Mouse (Mus musculus): Measurements from ENCODE around the gene Vars2.

DNA sequence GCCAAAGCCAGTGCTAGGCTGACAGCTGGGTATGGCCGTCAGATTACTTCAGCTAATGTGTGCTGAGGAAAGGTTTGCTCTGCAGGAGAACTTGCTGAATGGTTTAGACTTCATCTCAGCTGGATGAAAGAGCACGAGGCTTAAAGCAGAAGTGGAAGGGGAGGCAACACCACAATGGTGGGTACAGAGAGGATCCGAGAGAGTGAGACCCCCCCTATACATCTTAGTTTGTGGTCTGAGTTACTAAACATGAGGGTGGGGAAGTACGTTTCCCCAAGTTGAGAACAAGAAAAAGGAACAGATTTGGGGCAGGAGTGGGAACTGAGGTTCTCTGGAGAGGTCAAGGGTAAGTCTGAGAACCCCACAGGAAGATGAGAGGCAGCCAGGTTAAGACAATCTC, 25.0 kb upstream of the Vars2 start:
- TF ChIP-seq CTCF (IDR thresholded peaks at IDR 0.05; ENCODE audit: insufficient read depth, low read length) (no peak), POLR2A (IDR thresholded peaks at IDR 0.05; ENCODE audit: borderline replicate concordance, extremely low read depth, low read depth, low read length) (no peak)

All from lung, adult 2 months (tissue).